Mouse (Mus musculus) ES-E14 (cell line): ENCODE data around the gene Dpf3. TPM values are rescaled to one million over a fixed set of nuclear protein-coding genes. Genes with fewer than 3 reads are reported as not detected.

Experiments used
- DNase-seq: peaks from one replicate; pipeline ENCODE4 v3.0.0-alpha.2; 2013; ENCODE audit warnings: low read depth, low spot score
- H3K27ac ChIP-seq: 2 replicates; pipeline ENCODE4 v1.5.1; 2012; ENCODE audit warnings: low read depth, mild to moderate bottlenecking, low read length, moderate library complexity, mixed read lengths; ENCODE audit not compliant: poor library complexity, insufficient read depth, severe bottlenecking
- H3K36me3 ChIP-seq: 2 replicates; pipeline ENCODE4 v1.6.1; 2012; ENCODE audit warnings: mild to moderate bottlenecking, low read length, moderate library complexity, mixed read lengths; ENCODE audit not compliant: control insufficient read depth, poor library complexity, insufficient read depth, severe bottlenecking
- H3K4me1 ChIP-seq, 2 experiments: fragments of 150-350 bp in 1 of 2; sonication (generic) in 1 of 2; 2 replicates each; pipeline ENCODE4 v1.6.1; 2012; ENCODE audit warnings: low read length in 2 of 2, mild to moderate bottlenecking in 1 of 2, mixed read lengths in 1 of 2; ENCODE audit not compliant: control insufficient read depth in 2 of 2, insufficient read depth in 2 of 2, poor library complexity in 1 of 2
- H3K4me3 ChIP-seq, 2 experiments: fragments of 150-350 bp in 1 of 2; sonication (generic) in 1 of 2; 2 replicates each; pipeline ENCODE4 v1.5.1; 2012; ENCODE audit warnings: low read length in 2 of 2, low read depth in 1 of 2, mild to moderate bottlenecking in 1 of 2, mixed read lengths in 1 of 2; ENCODE audit not compliant: insufficient read depth in 1 of 2, poor library complexity in 1 of 2, severe bottlenecking in 1 of 2
- H3K9ac ChIP-seq: 2 replicates; pipeline ENCODE4 v1.6.1; 2012; ENCODE audit warnings: low read depth, mild to moderate bottlenecking, low read length, mixed read lengths; ENCODE audit not compliant: poor library complexity, insufficient read depth, severe bottlenecking
- H3K9me3 ChIP-seq: fragments of 150-350 bp; sonication (generic); 2 replicates; pipeline ENCODE4 v1.6.1; 2012; ENCODE audit warnings: low read depth, mild to moderate bottlenecking, low read length; ENCODE audit not compliant: control insufficient read depth, insufficient read depth
- CHD2 ChIP-seq: IDR thresholded peaks from 2 replicates; pipeline ENCODE4 v1.6.1; 2014; ENCODE audit warnings: mild to moderate bottlenecking, low read depth, low read length, inconsistent platforms
- HCFC1 ChIP-seq: IDR thresholded peaks from 2 replicates; pipeline ENCODE4 v1.6.1; 2012; ENCODE audit warnings: low read length, inconsistent platforms, borderline replicate concordance; ENCODE audit not compliant: insufficient read depth
- MAFK ChIP-seq: IDR thresholded peaks from 2 replicates; pipeline ENCODE4 v1.6.1; 2014; ENCODE audit warnings: mild to moderate bottlenecking, low read depth, low read length, inconsistent platforms; ENCODE audit not compliant: insufficient read depth
- ZC3H11A ChIP-seq: IDR thresholded peaks from 2 replicates; pipeline ENCODE4 v1.6.1; 2012; ENCODE audit warnings: low read depth, mild to moderate bottlenecking, inconsistent platforms, low read length, borderline replicate concordance
- ZNF384 ChIP-seq: IDR thresholded peaks from 2 replicates; pipeline ENCODE4 v1.6.1; 2012; ENCODE audit warnings: low read depth, low read length, inconsistent platforms
- in situ Hi-C, 2 experiments: fragments of 600-800 bp; cut with MboI; formaldehyde crosslinking; loops; one replicate each; pipeline ENCODE4 v1.15.1; 2025; ENCODE audit warnings: low sequenced_read_pairs in 2 of 2, inconsistent platforms in 1 of 2; ENCODE audit not compliant: unreplicated experiment in 2 of 2
- total RNA-seq: library from RNA; depleted of rRNA; stranded (reverse); fragments of 300-350 nt; gene quantifications from 2 replicates; pipeline ENCODE4 v1.2.3, GENCODE M21; 2012

The Dpf3 gene
- total RNA-seq, 1 experiment = 1.4 TPM

DNA sequence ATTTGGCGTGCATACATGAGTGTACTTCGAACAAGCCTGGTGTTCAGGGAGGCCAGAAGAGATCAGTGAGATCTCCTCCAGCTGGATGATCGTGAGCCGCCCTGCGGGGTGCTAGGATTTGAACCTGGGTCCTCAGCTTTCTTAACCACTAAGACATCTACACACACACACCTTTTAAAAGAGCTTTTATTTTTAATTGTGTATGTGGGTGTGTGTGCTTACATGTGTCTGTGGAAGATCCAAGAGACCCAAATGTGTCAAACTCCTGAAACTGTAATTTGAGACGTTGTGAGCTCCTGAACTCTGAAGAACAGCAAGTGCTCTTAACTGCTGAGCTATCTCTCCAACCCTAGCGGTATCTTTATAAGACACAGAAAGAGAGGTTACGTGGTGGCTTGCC lies 33.6 kb upstream of the Dpf3 start:
- Histone ChIP-seq H3K9ac (peak overlapping the region; percentile 67; the same call in 1 of the 2 replicates), H3K4me3 (peak overlapping the region; percentile 80 to 88), H3K4me1 (peaks cover 10 to 29% of the 10 kb centered on the region in 2 experiments), H3K27ac (no peak overlapping the region), H3K9me3 (no peaks in the 10 kb centered on the region), H3K36me3 (peaks cover under 1% of the 10 kb centered on the region; the same call in 1 of the 2 replicates)
- in situ Hi-C loops = no loop called here
- DNase-seq = no peak
- TF ChIP-seq ZNF384 = no peak
- TF ChIP-seq HCFC1 = no peak
- no peak for TF ChIP-seq ZC3H11A
- TF ChIP-seq MAFK = no peak
- no peak for TF ChIP-seq CHD2

- peaks cover 13 to 29% of the 10 kb centered on the region in 2 experiments for H3K4me1 ChIP-seq
- DNase-seq = peak; percentile 96
- H3K9ac ChIP-seq = peak within 1 kb of the TSS; percentile 67
- no peak for TF ChIP-seq ZC3H11A
- TF ChIP-seq HCFC1 = no peak
- peak; percentile 49; the same call in 1 of the 2 replicates for TF ChIP-seq CHD2
- TF ChIP-seq MAFK = 0 out of 2 replicates have a peak, but pooled peaks have one; percentile 7
- H3K9me3 ChIP-seq = no peaks in the 10 kb centered on the region
- H3K27ac ChIP-seq = peak within 1 kb of the TSS; percentile 27; the same call in 1 of the 2 replicates
- in situ Hi-C loops = no loop called here
- no peaks in the 10 kb centered on the region for H3K36me3 ChIP-seq
- peak within 1 kb of the TSS; percentile 80 to 88 for H3K4me3 ChIP-seq
These were observed 32.9 kb upstream of the Dpf3 start, which contains the start of gene Dcaf4 for GRCm38 (mm10) chr12:83520311-83520890. Gene Dcaf4 (plus strand): TSS chr12:83520466.

DNA sequence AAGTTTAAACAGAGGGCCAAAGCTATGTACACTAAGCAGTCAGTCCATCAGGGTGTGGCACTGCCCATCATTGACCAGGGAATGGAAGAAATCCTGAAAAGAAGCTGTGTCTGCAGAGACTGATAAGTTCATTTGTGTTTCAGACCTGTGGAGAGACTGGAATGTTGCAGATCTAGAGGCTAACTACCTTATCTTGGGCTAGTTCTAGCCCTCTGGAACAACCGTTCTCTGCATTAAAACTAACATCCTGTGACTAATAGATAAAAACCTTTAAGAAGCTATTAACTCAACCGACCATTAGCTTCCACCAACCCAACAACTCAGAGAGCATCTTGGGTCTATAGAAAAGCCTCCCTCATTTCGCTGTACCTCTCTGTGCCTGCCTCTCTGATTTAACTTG lies 30.1 kb upstream of the Dpf3 start:
- H3K4me3 ChIP-seq = no peak overlapping the region
- peak overlapping the region; percentile 25; the same call in 1 of the 2 replicates for H3K27ac ChIP-seq
- no peaks in the 10 kb centered on the region for H3K36me3 ChIP-seq
- TF ChIP-seq ZNF384 (no peak), HCFC1 (no peak), ZC3H11A (no peak), MAFK (no peak), CHD2 (no peak)
- in situ Hi-C loops = no loop called here
- no peak for DNase-seq
- H3K4me1 ChIP-seq = peaks cover 13 to 25% of the 10 kb centered on the region in 2 experiments
- H3K9ac ChIP-seq = no peak overlapping the region
- H3K9me3 ChIP-seq = no peaks in the 10 kb centered on the region

DNA sequence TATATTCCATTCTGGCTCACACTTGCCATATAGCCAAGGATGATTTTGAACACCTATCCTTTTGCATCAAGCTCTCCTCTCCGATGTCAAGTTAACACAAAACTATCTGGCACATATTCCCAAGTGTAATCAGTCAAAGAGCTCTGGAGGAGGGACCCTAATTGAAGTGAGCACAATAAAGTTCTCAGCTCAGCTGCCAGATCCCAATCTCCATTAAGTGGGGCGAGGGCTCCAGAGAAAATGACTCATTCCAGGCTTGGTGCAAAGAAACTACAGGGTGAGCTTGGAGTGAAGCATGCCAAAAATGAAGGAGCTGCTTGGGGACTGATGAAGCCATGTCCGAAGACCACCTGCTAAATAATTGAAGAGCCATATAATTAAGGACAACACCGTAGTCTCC lies 26.7 kb upstream of the Dpf3 start:
- Histone ChIP-seq H3K4me1 (peaks cover 13 to 24% of the 10 kb centered on the region in 2 experiments), H3K36me3 (no peaks in the 10 kb centered on the region), H3K9me3 (no peaks in the 10 kb centered on the region), H3K9ac (no peak overlapping the region), H3K27ac (no peak overlapping the region), H3K4me3 (no peak overlapping the region)
- in situ Hi-C loops = no loop called here
- TF ChIP-seq ZNF384 (no peak), MAFK (no peak), HCFC1 (no peak), ZC3H11A (no peak), CHD2 (no peak)
- no peak for DNase-seq

- Histone ChIP-seq H3K9ac (no peak overlapping the region), H3K4me3 (no peak overlapping the region), H3K36me3 (no peaks in the 10 kb centered on the region), H3K4me1 (peaks cover 10 to 20% of the 10 kb centered on the region in 2 experiments), H3K9me3 (no peaks in the 10 kb centered on the region), H3K27ac (no peak overlapping the region)
- no peak for DNase-seq
- no peak for TF ChIP-seq MAFK
- TF ChIP-seq ZNF384 = no peak
- TF ChIP-seq CHD2 = no peak
- no peak for TF ChIP-seq HCFC1
- TF ChIP-seq ZC3H11A = no peak
- in situ Hi-C loops = no loop called here
These were observed 25.7 kb upstream of the Dpf3 start for GRCm38 (mm10) chr12:83513185-83513584.
